Mouse (Mus musculus) hindbrain, embryonic 10.5 days (tissue): ENCODE measurements around the gene Tfap2a. TPM values are rescaled to one million over a fixed set of nuclear protein-coding genes. Genes with fewer than 3 reads are reported as not detected.

Experiments
- DNase-seq: peaks from one replicate; pipeline ENCODE4 v3.0.0-alpha.2; 2017; ENCODE audit warnings: low spot score
- H3K27ac ChIP-seq: fragments of 300-500 bp; sonication (generic); 2 replicates; pipeline ENCODE4 v1.5.1; 2016; ENCODE audit warnings: mild to moderate bottlenecking, moderate library complexity
- H3K27me3 ChIP-seq: fragments of 300-500 bp; sonication (generic); 2 replicates; pipeline ENCODE4 v1.6.1; 2016; ENCODE audit warnings: mild to moderate bottlenecking; ENCODE audit not compliant: poor library complexity, insufficient read depth, severe bottlenecking
- H3K36me3 ChIP-seq: fragments of 300-500 bp; sonication (generic); 2 replicates; pipeline ENCODE4 v1.6.1; 2016; ENCODE audit warnings: mild to moderate bottlenecking, moderate library complexity
- H3K4me1 ChIP-seq: fragments of 300-500 bp; sonication (generic); replicated peaks from 2 replicates; pipeline ENCODE4 v1.6.1; 2016; ENCODE audit warnings: mild to moderate bottlenecking
- H3K4me3 ChIP-seq: fragments of 300-500 bp; sonication (generic); 2 replicates; pipeline ENCODE4 v1.5.1; 2016; ENCODE audit warnings: mild to moderate bottlenecking, moderate library complexity
- H3K9me3 ChIP-seq: fragments of 300-500 bp; sonication (generic); 2 replicates; pipeline ENCODE4 v1.6.1; 2016; ENCODE audit warnings: mild to moderate bottlenecking, moderate library complexity
- WGBS: fragments of 180-500 bp; shearing (Covaris S2); methylation state at CpG from one replicate; pipeline ENCODE4 v1.1.7; 2016; 5-methylcytosine and 5-hydroxymethylcytosine counted together
- polyA plus RNA-seq: library from polyadenylated mRNA; unstranded; fragments of >200 nt; fragmentation: Nextera tagmentation; extraction: Ambion mirVana; gene quantifications from 2 replicates; pipeline ENCODE4 v1.2.1, GENCODE M21; 2016

Gene Tfap2a
- polyA plus RNA-seq = 6.7 and 13.8 TPM in 2 replicates

DNA sequence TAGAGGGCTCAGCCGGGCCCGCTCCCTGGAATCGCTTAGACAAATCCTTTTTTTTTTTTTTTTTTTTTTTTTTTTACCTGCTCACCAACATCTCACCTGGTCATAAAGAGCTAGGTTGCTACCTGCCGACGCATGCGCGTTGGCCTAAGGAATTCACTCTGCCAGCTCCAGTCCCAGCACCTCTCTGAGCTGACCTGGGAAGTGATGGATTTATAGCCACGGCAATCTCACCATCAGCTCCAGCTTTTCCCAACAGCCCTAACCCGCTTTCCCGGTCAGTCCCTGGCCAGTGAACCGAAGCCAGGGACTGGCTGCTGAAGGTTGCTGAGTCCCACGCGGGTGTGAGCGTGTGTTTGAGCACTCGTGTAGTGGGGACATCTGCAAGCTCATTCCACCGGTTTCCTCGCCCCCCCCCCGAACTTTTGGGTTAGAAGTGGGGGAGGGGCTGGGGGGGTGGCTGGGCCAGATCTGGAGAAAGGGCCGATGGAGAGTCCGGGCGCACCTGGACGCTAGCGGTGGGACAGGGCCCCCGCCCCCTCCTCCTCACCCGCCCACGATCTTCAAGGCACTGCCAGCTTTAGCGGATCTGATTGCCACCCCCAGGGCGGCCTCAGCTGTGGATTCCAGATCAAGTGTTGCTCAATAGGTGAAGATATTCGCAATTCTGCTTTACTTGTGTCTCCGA, at the start of gene Tfap2a:
Gene Tfap2a (minus strand): TSS at position 181 of the 685 bp plus-strand sequence.
- DNase-seq = peak; percentile 40
- H3K27me3 ChIP-seq = peaks cover 100% of the 10 kb centered on the region
- no peak within 1 kb of the TSS for H3K27ac ChIP-seq
- no peaks in the 10 kb centered on the region for H3K36me3 ChIP-seq
- WGBS = under 1% methylated on average over 30 of the region's 30 CpGs
- H3K4me1 ChIP-seq = peaks cover 28% of the 10 kb centered on the region
- no peaks in the 10 kb centered on the region for H3K9me3 ChIP-seq
- peak within 1 kb of the TSS; percentile 21; the same call in 1 of the 2 replicates for H3K4me3 ChIP-seq

DNA sequence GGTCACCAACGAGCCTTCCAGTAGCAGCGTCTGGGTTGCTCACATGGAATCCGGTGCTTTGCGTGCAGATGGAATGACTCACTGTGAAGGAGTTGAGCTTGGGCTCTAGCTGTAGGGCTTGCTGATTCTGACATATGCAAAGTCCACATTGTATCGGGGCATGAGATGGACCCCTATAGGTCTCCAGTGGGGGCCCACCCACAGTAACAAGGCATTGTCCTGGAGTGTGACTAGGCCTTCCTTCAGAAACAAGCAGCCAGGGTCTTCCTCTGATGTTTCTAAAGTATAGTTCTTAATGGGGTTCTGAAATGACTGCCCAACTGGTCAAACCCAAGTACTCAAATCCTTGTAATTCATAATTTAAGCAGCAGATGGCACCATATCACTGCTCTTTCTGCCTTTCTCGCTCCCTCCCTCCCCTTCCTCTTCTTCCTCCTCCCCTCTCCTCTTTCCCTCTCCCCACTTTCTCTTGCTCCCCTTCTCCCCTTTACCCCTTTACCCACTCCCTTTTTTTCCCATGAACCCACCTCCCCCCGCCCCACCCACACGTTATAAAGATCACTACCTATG, 46.1 kb upstream of the Tfap2a start:
- Histone ChIP-seq H3K27me3 (no peaks in the 10 kb centered on the region), H3K27ac (no peak overlapping the region), H3K4me3 (no peak overlapping the region), H3K36me3 (no peaks in the 10 kb centered on the region), H3K9me3 (no peaks in the 10 kb centered on the region), H3K4me1 (no peaks in the 10 kb centered on the region)
- DNase-seq = no peak
- WGBS = 48% methylated on average over 8 of the region's 8 CpGs

DNA sequence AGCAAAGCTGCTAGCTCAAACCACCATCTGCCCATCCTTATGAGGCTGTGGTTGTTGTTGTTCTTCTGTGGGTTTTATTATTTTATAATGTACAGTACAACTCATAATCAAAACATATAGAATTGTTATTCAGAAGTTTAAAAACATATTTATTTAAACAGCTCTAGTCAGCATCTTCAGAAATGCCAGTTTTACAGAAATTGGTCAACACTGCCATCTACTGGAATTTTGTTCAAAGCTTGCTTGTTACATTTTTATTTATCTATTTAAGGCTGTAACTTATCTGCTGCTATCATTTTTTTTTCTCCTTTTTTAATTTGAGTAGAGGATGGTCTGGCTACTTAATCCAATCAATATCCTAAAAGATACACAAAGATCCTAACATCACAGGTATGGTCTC, 19.8 kb upstream of the Tfap2a start:
- no peaks in the 10 kb centered on the region for H3K27me3 ChIP-seq
- DNase-seq = no peak
- H3K4me1 ChIP-seq = peaks cover 3% of the 10 kb centered on the region; the same call in 1 of the 2 replicates
- no peaks in the 10 kb centered on the region for H3K9me3 ChIP-seq
- no peak overlapping the region for H3K4me3 ChIP-seq
- H3K36me3 ChIP-seq = no peaks in the 10 kb centered on the region
- no peak overlapping the region for H3K27ac ChIP-seq

DNA sequence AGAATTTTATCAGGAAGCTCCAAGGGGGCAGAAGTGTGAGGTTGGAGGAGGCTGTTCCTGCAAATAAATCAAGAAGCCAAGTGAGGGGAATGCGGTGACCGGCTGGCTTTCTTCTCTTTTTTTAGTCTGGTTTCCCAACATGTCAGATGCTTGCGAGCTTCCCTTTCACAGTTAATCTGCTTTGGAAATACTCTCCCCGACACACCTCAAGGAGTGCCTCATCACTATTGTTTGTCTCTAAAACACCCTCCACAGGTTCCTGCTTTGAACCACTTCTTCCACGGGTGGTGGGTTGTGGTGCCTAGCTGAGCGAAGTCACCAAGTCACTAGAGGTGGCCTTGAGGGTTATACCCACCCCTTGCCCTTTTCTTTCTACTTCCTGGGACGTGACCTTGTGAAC, 18.2 kb upstream of the Tfap2a start:
- H3K27ac ChIP-seq = no peak overlapping the region
- H3K9me3 ChIP-seq = no peaks in the 10 kb centered on the region
- DNase-seq = no peak
- H3K36me3 ChIP-seq = no peaks in the 10 kb centered on the region
- no peak overlapping the region for H3K4me3 ChIP-seq
- H3K27me3 ChIP-seq = peaks cover 6% of the 10 kb centered on the region
- H3K4me1 ChIP-seq = peaks cover 3% of the 10 kb centered on the region; the same call in 1 of the 2 replicates
- 67% methylated on average over 7 of the region's 7 CpGs for WGBS

DNA sequence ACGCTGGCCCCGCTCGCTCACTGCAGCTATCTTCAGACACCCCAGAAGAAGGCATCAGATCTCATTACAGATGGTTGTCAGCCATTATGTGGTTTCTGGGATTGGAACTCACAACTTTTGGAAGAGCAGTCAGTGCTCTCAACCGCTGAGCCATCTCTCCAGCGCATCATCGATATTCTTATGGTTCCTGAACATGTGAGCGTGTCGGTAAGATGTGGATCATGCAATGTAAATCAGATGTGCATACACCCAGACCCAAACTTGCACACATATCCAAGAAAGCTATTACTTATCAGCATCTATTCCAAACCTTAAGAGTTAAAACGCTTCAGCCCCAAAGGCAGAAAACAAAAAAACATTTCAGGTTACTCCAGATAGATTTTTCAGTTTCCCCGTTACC, 15.9 kb upstream of the Tfap2a start:
- 95% methylated on average over 10 of the region's 10 CpGs for WGBS
- no peaks in the 10 kb centered on the region for H3K9me3 ChIP-seq
- peaks cover 25% of the 10 kb centered on the region for H3K27me3 ChIP-seq
- no peak overlapping the region for H3K27ac ChIP-seq
- H3K4me1 ChIP-seq = no peaks in the 10 kb centered on the region
- DNase-seq = no peak
- H3K4me3 ChIP-seq = no peak overlapping the region
- H3K36me3 ChIP-seq = no peaks in the 10 kb centered on the region

DNA sequence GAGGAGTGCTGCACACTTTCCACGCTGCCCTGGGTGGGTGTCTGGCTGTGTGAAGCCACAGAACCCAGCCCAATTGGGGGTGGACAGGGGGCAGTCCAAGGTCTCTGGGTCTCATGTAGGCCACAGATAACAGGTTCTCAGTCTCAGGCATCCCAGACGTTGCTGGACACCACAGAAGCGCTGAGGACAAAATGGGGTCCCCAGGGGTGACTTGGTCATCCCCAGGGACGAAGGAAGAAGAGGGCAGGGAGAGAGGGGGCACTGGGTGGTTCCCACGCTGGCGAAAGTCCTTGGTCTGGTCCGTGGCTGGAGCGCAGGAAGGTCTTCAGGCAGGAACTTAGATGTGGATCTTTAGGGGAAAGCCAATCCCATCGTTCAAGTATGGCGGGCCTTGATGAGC, 13.7 kb upstream of the Tfap2a start:
- H3K4me3 ChIP-seq = no peak overlapping the region
- no peak overlapping the region for H3K27ac ChIP-seq
- WGBS = 87% methylated on average over 10 of the region's 10 CpGs
- peaks cover 42% of the 10 kb centered on the region for H3K27me3 ChIP-seq
- no peak for DNase-seq
- no peaks in the 10 kb centered on the region for H3K9me3 ChIP-seq
- no peaks in the 10 kb centered on the region for H3K4me1 ChIP-seq
- H3K36me3 ChIP-seq = no peaks in the 10 kb centered on the region

DNA sequence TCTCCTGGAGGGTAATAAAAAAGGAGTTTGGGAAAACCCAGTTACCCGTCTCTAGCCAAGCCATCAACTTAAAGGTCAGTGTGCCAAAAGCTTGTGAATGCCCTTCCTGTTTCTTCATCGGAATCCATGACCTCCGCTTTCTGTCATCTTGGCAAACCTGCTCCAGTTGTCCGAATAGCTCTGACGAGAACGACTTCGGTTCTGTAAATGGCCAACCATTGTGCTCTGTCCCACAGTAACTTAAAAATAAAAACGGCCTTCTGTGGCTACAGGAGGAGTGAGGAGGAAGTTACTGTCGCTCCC, 11.4 kb upstream of the Tfap2a start:
- no peak overlapping the region for H3K27ac ChIP-seq
- peaks cover 66% of the 10 kb centered on the region for H3K27me3 ChIP-seq
- no peak for DNase-seq
- H3K9me3 ChIP-seq = peaks cover 6% of the 10 kb centered on the region; the same call in 1 of the 2 replicates
- H3K4me1 ChIP-seq = peaks cover 3% of the 10 kb centered on the region
- H3K4me3 ChIP-seq = no peak overlapping the region
- no peaks in the 10 kb centered on the region for H3K36me3 ChIP-seq
- WGBS = 69% methylated on average over 9 of the region's 9 CpGs

DNA sequence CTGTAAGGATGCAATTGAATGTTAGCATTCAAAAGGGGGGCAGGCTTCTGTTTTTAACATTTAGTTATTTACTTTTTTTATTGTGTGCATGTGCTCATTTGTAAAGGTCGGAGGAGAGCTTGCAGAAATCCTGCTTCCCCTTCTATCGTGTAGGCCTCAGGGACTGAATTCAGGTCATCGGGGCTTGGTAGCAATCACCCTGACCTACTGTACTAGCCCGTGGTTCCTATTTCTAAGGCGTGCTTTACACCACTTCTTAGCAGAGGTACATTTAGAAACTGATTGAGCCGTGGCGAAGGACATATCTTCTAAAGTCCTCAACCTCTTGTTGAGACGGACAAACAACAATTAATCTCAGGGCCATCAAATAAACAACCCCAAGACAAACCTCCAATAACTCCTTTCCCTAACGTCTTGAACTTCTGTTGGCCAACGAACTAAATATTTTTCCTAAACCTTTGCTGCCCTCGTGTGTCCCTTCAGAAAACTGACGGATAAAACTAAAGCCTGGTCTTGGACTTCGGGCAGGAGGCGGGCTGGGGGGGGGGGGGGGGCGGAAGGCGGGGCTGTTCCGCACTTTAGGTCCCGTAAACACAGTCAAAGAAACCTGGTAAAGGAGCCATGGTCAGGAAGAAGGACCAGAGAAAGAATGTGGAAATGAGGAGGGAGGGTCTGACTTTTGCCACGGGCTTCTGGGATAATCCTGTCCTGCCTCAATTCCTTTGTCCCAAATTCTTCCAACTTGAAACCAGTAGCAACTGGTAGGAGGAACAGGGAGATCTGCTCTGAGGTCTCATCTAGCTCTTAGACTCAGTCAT, 10.8 kb upstream of the Tfap2a start:
- 14% methylated on average over 19 of the region's 19 CpGs for WGBS
- H3K27ac ChIP-seq = no peak overlapping the region
- peaks cover 6% of the 10 kb centered on the region; the same call in 1 of the 2 replicates for H3K9me3 ChIP-seq
- no peaks in the 10 kb centered on the region for H3K36me3 ChIP-seq
- peaks cover 71% of the 10 kb centered on the region for H3K27me3 ChIP-seq
- peak overlapping the region; percentile 26; the same call in 1 of the 2 replicates for H3K4me3 ChIP-seq
- H3K4me1 ChIP-seq = peaks cover 7% of the 10 kb centered on the region
- peak; percentile 46 for DNase-seq

DNA sequence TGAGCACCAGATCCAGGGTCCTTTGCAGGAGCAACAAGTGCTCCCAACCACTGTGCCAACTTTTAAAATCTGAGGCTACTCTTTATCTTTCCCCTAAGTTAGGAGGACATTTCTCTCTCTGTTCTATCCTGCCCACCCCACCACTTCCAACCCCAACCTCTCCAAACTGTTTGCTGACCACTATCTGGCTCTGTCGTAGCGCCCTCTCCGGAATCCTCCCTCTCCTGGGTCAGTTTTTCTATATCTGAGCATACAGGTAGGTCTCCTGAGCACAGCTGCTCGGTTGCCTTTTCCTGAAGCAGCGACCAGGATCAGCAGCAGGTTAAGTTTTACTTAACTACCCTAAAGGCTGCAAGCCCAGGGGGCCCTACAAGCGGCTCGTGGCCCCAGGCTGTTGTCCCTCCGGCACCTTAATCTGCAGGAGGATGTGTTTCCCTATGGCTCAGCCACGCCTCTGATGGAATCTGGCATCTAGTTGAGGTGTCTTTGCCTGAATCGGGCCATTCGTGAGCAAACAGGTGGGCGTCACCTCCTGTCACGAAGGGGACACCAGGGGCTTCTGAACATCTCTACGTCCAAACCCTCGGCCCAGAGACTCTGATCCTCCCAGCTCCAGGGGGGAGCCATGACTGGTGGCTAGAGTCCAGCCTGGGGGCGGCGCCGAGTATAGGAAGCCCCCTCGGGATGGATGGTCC, 6.1 kb upstream of the Tfap2a start:
- H3K27ac ChIP-seq = no peak overlapping the region
- H3K4me3 ChIP-seq = peak overlapping the region; percentile 35
- H3K36me3 ChIP-seq = no peaks in the 10 kb centered on the region
- 1% methylated on average over 19 of the region's 19 CpGs for WGBS
- H3K9me3 ChIP-seq = peaks cover 6% of the 10 kb centered on the region; the same call in 1 of the 2 replicates
- DNase-seq = no peak
- H3K4me1 ChIP-seq = peaks cover 7% of the 10 kb centered on the region
- peaks cover 96% of the 10 kb centered on the region for H3K27me3 ChIP-seq

DNA sequence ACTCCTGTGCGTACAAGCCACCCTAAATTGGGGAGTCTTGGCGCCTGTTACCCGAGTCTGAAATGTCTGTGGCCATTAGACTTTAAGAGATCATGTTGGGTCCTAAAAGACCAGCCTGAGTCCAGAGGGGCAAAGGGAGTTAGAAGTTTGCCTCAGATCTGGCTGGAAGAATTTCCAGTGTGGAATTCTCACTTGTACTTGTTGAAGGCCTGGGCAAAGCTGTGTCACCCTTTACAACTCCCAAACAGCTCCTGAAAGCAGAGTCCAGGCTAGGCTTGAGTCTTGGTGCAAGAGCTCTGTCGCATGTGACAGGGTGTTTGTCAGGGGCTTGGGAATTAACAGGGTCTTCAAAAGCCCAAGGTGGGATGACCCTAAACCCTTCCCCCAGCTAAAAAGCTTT, 5.0 kb upstream of the Tfap2a start:
- H3K4me3 ChIP-seq = no peak overlapping the region
- H3K9me3 ChIP-seq = peaks cover 6% of the 10 kb centered on the region; the same call in 1 of the 2 replicates
- no peaks in the 10 kb centered on the region for H3K36me3 ChIP-seq
- WGBS = 7% methylated on average over 4 of the region's 4 CpGs
- H3K4me1 ChIP-seq = peaks cover 12% of the 10 kb centered on the region
- DNase-seq = no peak
- peaks cover 100% of the 10 kb centered on the region for H3K27me3 ChIP-seq
- no peak overlapping the region for H3K27ac ChIP-seq

DNA sequence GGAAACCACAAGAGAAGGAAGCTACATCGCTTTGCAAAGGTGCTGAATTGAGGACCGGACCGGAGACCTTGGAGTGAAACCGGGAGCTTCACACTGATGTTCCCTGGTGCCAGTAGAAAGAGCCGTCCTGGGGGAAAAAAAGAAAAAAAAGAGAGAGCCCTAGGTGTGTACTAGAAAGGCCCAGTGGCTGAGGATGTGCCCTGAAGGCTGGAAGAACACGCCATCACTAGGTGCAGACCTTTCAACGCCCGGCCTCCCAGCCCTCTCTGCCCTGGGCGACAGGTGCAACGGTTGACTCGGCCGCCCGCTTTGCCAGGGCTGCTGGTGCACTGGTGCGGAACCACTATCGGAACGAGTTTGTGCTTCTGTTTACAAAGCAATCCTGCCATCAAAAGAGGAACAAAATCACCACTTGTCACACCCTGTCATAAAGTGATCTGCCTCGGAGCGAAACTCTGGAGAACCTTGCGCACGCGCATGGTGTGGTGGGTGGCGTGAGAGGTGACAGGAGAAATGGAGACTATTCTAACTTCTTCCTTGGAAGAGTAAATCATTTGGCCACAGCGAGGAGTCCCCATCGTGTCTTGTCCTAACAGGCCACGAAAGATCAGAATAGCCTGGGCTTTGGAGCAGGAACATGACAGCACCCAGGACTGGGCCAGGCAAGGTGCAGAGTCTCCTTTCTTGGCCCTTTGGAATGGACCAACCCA, 3.8 kb upstream of the Tfap2a start:
- no peak overlapping the region for H3K4me3 ChIP-seq
- peaks cover 17% of the 10 kb centered on the region for H3K4me1 ChIP-seq
- DNase-seq = peak; percentile 29
- no peak overlapping the region for H3K27ac ChIP-seq
- peaks cover 100% of the 10 kb centered on the region for H3K27me3 ChIP-seq
- H3K9me3 ChIP-seq = peaks cover 6% of the 10 kb centered on the region; the same call in 1 of the 2 replicates
- no peaks in the 10 kb centered on the region for H3K36me3 ChIP-seq
- WGBS = 3% methylated on average over 25 of the region's 25 CpGs

DNA sequence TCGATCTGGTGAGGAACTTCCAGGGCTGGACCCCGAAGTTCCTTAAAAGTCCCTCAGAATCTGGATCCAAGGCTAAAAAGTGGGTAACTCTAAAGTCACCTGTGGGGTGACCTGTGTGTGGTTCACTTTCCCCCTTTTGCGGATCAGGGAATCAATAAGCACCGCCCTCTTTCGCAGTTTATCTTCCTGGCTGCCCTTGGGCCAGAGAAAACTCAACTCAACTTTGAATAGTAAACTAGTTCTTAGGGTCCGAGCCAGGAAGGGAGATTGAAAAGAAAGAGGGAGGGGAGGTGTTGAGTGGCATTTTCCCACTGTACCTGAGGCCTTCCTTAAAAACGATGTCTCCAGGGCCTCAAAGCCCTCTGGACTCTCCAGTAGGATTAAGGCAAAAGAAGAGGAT, 3.3 kb upstream of the Tfap2a start:
- Histone ChIP-seq H3K9me3 (peaks cover 6% of the 10 kb centered on the region; the same call in 1 of the 2 replicates), H3K4me1 (peaks cover 17% of the 10 kb centered on the region), H3K27ac (no peak overlapping the region), H3K4me3 (no peak overlapping the region), H3K27me3 (peaks cover 100% of the 10 kb centered on the region), H3K36me3 (no peaks in the 10 kb centered on the region)
- 1% methylated on average over 7 of the region's 7 CpGs for WGBS
- no peak for DNase-seq
